Mouse (Mus musculus): ENCODE measurements around the gene Zscan10. TPM values are rescaled to one million over a fixed set of nuclear protein-coding genes. Genes with fewer than 3 reads are reported as not detected.

The Zscan10 gene
- polyA plus RNA-seq, 1 experiment from 2014 or later, result not detected

DNA sequence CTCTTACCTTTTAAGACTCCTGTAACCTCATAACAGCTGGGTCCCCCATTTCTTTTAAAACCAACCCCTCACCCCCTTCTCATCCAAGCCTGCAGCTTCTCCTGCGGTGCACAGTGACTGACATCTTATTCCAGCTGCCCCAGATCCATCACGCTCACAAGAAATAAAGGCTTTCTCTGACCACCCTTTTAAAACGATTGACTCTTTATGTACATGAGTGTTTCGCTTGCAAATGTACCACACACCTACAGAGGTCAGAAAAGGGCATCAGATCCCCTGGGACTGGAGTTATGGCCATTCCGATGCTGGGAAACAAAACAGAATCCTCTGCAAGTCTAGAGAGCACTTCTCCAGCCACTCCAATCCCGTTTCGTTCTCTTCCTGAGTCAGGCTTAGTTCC is 27.2 kb downstream of the Zscan10 start:
- Histone ChIP-seq H3K27me3 (no peaks in the 10 kb centered on the region), H3K4me3 (no peak overlapping the region), H3K9ac (0 out of 2 replicates have a peak overlapping the region, but pooled peaks have one; percentile 21), H3K4me1 (no peaks in the 10 kb centered on the region; the same call in 1 of the 2 replicates), H3K9me3 (replicated peaks) (no peaks in the 10 kb centered on the region), H3K36me3 (ENCODE audit: poor library complexity, severe bottlenecking) (no peaks in the 10 kb centered on the region), H3K27ac (no peak overlapping the region), H3K4me2 (no peak overlapping the region)
- no peak for ATAC-seq
- WGBS, result 35% methylated on average over 7 of the region's 7 CpGs

DNA sequence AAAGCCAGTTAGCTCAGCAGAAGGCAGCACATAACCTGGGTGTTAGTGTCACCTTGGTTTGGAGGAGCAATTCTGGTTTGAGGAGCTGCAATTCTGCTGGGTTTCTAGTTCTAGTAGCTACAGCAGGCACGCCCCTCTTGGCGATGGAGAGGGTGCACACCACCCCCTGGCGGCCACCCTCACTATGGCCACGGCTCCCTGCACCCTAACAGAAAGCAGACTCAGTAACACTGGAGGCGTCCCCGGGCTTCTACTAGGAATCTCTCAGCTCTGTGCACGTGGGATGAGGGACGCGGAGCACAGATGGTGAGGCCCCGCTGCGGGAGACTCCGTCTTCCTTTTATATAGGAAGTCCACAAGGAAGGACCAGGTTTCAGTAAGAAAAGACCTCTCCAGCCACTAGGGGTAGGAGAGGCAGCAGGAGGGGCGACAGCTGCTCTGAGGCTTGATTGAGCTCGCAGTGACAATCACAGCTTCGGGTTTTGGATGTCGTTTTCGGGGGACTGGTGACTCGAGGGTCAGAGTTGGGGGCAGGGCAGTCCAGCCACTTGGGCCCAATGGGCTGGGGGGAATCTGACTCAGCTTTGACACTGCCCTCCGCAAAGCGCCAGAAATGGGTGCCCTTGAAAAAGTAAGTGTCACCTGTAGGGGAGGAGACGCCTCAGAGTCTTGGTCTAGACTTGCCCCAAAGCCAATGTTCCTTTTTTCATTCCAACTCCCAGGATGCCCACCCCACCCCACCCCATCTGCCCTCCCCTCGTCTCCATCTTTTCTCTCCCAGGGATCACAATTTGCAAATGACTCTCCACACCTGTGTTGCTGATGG is 29.8 kb downstream of the Zscan10 start:
- 19% methylated on average over 22 of the region's 22 CpGs for WGBS
- peak overlapping the region; percentile 14; the same call in 1 of the 2 replicates for H3K9ac ChIP-seq
- H3K27me3 ChIP-seq, result no peaks in the 10 kb centered on the region
- peak overlapping the region; percentile 13 for H3K4me3 ChIP-seq
- H3K27ac ChIP-seq, result no peak overlapping the region
- ATAC-seq, result peak; percentile 91
- no peaks in the 10 kb centered on the region for H3K36me3 ChIP-seq (ENCODE audit: poor library complexity, severe bottlenecking)
- no peaks in the 10 kb centered on the region; the same call in 1 of the 2 replicates for H3K4me1 ChIP-seq
- no peaks in the 10 kb centered on the region for H3K9me3 ChIP-seq (replicated peaks)
- H3K4me2 ChIP-seq, result peak overlapping the region; percentile 50

DNA sequence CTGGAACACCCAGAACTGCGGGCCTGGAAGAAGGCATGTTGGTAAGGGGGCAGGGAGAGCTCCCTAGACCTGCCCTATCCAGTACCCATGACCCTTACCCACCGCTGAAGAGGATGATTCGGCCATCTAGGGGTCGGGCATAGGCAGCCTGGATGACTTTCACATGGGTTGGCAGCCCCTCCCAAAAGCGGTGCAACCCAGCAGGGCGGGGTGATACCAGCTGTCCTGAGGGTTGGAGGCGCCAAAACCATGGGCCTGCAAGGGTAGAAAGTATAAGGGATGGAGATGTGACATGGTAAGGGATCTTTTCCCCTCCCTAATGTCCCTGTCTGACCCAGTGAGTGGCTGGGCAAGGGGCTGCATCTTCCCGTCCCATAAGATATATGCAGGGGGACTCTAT is 30.6 kb downstream of the Zscan10 start:
- Histone ChIP-seq H3K4me3 (no peak overlapping the region), H3K36me3 (ENCODE audit: poor library complexity, severe bottlenecking) (no peaks in the 10 kb centered on the region), H3K27ac (no peak overlapping the region), H3K27me3 (no peaks in the 10 kb centered on the region), H3K9ac (no peak overlapping the region), H3K4me2 (no peak overlapping the region), H3K9me3 (replicated peaks) (no peaks in the 10 kb centered on the region), H3K4me1 (no peaks in the 10 kb centered on the region; the same call in 1 of the 2 replicates)
- ATAC-seq, result no peak
- WGBS, result 90% methylated on average over 8 of the region's 8 CpGs

DNA sequence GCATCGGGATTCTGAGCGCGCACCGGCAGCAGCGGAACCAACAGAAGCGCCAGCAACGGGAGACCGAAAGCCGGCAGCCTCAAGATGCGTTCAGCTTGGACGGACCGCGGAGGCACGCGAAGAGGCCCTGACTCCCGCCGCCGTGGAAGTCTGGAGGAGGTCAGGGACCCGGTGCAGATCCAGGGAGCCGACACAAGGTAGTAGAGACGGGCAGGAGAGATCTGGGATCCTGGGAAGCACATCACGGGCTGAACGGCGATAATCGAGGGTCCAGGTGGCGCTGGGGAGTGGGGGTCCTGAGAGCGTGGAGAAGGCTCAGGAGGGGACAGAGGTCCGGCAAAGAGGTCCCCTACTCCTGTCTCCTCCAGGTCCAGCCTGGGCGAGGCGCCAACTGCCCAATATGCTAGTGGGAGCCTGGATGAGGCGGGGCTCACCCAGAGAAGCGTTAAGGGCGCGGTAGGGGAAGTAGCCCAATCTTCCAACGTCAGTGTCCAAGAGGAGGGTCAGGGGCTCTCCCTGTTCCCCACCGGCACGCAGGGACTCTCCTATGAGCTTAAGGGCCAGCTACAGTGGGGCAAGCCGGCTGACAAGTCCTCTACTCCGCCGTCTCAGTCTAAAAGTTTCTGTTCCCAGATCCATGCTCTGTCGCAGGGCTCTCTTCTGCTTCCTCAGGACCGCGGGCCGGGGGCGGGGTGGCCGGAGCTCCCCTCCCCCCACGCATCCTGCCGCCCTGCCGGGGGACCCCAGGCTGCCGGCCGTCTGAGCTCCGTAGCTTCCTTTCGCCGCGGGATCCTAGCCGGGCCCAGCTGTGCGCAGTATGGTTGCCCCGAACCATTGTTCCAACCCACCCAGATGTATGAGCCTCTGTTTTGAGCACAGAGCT is 44.2 kb downstream of the Zscan10 start, which contains the start of gene Mmp25:
Gene Mmp25, minus strand, starts transcription at position 665 of the 883 bp plus-strand sequence.
- no peak for ATAC-seq
- Histone ChIP-seq H3K27ac (no peak within 1 kb of the TSS), H3K27me3 (peaks cover 42% of the 10 kb centered on the region), H3K9me3 (replicated peaks) (no peaks in the 10 kb centered on the region), H3K36me3 (ENCODE audit: poor library complexity, severe bottlenecking) (no peaks in the 10 kb centered on the region), H3K4me1 (peaks cover 10% of the 10 kb centered on the region), H3K4me2 (peak within 1 kb of the TSS; percentile 68), H3K9ac (peak within 1 kb of the TSS; percentile 58), H3K4me3 (peak within 1 kb of the TSS; percentile 39)
- under 1% methylated on average over 56 of the region's 58 CpGs for WGBS

DNA sequence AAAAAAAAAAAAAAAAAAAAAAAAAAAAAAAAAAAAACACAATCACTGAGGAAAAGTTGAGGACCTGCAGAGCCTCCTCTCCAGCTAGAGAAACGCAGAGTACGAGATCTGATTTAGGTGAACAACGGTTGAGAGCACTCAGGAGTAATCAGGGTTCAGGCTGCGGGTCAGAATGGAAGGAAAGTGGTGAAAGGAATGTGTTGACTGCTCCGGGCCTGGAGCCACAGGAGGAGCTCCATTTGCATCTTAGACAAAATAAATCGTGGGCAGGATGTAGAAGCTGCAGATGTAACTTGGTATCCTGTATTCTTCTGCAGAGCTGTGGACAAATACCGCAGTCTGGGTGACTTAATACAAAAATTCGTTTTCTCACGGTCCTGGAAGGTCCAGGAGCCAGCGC is 45.2 kb downstream of the Zscan10 start:
- H3K36me3 ChIP-seq (ENCODE audit: poor library complexity, severe bottlenecking), result no peaks in the 10 kb centered on the region
- no peak overlapping the region for H3K4me2 ChIP-seq
- no peak for ATAC-seq
- no peaks in the 10 kb centered on the region for H3K9me3 ChIP-seq (replicated peaks)
- H3K4me3 ChIP-seq, result no peak overlapping the region
- peaks cover 10% of the 10 kb centered on the region for H3K4me1 ChIP-seq
- WGBS, result 30% methylated on average over 10 of the region's 10 CpGs
- peaks cover 42% of the 10 kb centered on the region for H3K27me3 ChIP-seq
- no peak overlapping the region for H3K27ac ChIP-seq
- H3K9ac ChIP-seq, result no peak overlapping the region

DNA sequence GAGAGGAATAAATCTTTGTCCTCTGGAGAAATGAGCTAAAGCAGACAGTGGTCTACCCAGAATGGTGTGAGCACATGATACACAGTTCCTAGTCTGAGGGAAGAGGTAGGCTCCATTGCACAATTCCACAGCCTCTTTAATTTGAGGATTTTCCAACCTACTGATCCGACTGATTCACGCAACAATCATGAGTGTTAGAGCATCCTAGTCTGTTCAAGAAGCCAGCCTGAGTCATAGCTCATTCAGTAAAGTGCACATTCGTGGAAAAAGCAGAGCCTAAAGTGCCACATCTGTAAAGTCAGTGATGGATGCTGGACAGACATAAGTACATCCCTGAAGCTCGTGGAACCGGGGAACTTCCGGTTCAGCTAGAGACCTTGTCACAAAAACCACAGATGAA is 50.7 kb downstream of the Zscan10 start:
- Histone ChIP-seq H3K27ac (no peak overlapping the region), H3K4me2 (no peak overlapping the region), H3K27me3 (peaks cover 10% of the 10 kb centered on the region), H3K36me3 (ENCODE audit: poor library complexity, severe bottlenecking) (no peaks in the 10 kb centered on the region), H3K9me3 (replicated peaks) (no peaks in the 10 kb centered on the region), H3K9ac (no peak overlapping the region), H3K4me1 (no peaks in the 10 kb centered on the region), H3K4me3 (no peak overlapping the region)
- WGBS, result 84% methylated on average over 6 of the region's 6 CpGs
- no peak for ATAC-seq

DNA sequence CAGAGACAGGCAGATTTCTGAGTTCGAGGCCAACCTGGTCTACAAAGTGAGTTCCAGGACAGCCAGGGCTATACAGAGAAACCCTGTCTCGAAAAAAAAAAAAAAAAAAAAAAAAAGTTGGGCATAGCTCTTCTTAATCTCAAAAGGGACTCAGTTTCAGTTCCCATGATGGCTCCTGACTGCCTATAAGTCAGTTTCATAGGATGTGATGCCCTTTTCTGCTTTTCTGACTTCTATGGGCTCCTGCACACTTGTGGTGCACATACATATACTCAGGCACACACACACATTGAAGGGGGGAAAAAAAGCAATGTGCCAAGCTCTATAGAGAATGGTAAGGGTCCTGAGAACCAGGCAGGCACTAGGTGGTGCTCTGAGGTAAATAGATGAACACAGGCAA is 52.7 kb downstream of the Zscan10 start:
- no peak for ATAC-seq
- Histone ChIP-seq H3K9ac (no peak overlapping the region), H3K36me3 (ENCODE audit: poor library complexity, severe bottlenecking) (no peaks in the 10 kb centered on the region), H3K4me2 (no peak overlapping the region), H3K27me3 (0 out of 2 replicates have a peak, but pooled peaks cover 3% of the 10 kb centered on the region), H3K9me3 (replicated peaks) (no peaks in the 10 kb centered on the region), H3K4me3 (no peak overlapping the region), H3K27ac (no peak overlapping the region), H3K4me1 (no peaks in the 10 kb centered on the region)
- 73% methylated on average over 2 of the region's 2 CpGs for WGBS

DNA sequence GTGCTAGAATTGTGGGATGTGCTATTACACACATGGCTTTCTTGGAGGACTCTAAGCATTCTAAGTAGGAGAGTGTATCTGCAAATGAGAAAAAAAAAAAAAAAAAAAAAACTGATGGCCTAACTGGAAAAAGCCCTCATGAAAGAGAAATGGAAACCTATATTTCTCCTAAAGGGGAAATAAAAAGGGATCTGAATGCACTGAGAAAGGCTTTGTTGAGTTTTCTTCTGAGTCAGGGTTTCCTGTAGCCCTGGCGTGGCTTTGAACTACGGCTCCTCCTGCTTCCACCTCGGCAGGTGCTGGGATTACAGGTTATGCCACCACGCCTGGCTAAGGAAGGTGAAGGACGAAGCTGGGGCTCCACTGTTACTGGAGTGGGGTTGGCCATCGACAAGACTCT is 53.3 kb downstream of the Zscan10 start:
- H3K4me1 ChIP-seq, result no peaks in the 10 kb centered on the region
- H3K4me3 ChIP-seq, result no peak overlapping the region
- H3K27me3 ChIP-seq, result peaks cover 6% of the 10 kb centered on the region
- no peaks in the 10 kb centered on the region for H3K9me3 ChIP-seq (replicated peaks)
- no peak for ATAC-seq
- no peak overlapping the region for H3K9ac ChIP-seq
- no peaks in the 10 kb centered on the region for H3K36me3 ChIP-seq (ENCODE audit: poor library complexity, severe bottlenecking)
- WGBS, result 71% methylated on average over 6 of the region's 6 CpGs
- H3K27ac ChIP-seq, result no peak overlapping the region
- no peak overlapping the region for H3K4me2 ChIP-seq

DNA sequence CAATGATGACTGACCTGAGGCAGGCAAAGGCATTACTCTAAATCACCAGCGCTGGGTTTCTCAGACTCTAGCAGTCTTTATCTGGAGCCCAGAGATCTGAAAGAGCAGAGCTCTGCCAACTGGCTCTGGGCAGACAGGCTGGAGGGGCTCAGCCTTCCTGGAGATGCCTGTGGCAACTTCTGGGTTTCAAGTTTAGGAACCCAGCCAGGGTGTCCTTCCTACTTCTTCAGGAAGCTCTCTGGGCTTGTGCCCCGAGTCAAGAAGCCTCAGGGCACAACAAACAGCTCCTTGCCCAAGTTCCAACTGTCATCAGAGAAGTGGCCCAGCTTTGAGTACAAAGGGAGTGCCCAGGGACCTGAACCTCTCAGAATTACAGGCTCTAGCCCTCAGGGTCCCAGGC is 53.8 kb downstream of the Zscan10 start:
- no peak for ATAC-seq
- Histone ChIP-seq H3K4me3 (no peak overlapping the region), H3K27me3 (peaks cover 10% of the 10 kb centered on the region), H3K4me2 (no peak overlapping the region), H3K27ac (no peak overlapping the region), H3K4me1 (no peaks in the 10 kb centered on the region), H3K36me3 (ENCODE audit: poor library complexity, severe bottlenecking) (no peaks in the 10 kb centered on the region), H3K9me3 (replicated peaks) (no peaks in the 10 kb centered on the region), H3K9ac (no peak overlapping the region)
- 64% methylated on average over 2 of the region's 2 CpGs for WGBS

DNA sequence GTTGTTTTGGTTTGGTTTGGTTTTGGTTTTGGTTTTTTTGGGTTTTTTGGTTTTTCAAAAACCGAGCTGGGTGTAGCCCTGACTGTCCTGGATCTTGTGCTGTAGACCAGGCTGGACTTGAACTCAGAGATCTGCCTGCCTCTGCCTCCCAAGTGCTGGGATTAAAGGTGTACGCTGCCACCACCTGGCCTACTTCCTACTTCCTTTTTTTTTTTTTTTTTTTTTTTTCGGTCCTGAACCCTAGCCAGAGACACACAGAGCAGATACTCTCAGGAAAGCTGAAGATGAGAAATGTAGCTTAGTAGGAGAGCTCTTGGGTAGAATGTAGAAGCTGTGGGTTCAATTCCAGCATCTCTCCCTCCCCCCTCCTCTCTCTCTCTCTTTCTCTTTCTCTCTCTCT is 57.8 kb downstream of the Zscan10 start:
- no peaks in the 10 kb centered on the region for H3K9me3 ChIP-seq (replicated peaks)
- H3K4me3 ChIP-seq, result no peak overlapping the region
- H3K27me3 ChIP-seq, result peaks cover 48% of the 10 kb centered on the region
- WGBS, result 87% methylated on average over 3 of the region's 3 CpGs
- no peak for ATAC-seq
- H3K36me3 ChIP-seq (ENCODE audit: poor library complexity, severe bottlenecking), result no peaks in the 10 kb centered on the region
- H3K4me2 ChIP-seq, result no peak overlapping the region
- no peak overlapping the region for H3K27ac ChIP-seq
- H3K9ac ChIP-seq, result no peak overlapping the region
- H3K4me1 ChIP-seq, result peaks cover 3% of the 10 kb centered on the region; the same call in 1 of the 2 replicates

DNA sequence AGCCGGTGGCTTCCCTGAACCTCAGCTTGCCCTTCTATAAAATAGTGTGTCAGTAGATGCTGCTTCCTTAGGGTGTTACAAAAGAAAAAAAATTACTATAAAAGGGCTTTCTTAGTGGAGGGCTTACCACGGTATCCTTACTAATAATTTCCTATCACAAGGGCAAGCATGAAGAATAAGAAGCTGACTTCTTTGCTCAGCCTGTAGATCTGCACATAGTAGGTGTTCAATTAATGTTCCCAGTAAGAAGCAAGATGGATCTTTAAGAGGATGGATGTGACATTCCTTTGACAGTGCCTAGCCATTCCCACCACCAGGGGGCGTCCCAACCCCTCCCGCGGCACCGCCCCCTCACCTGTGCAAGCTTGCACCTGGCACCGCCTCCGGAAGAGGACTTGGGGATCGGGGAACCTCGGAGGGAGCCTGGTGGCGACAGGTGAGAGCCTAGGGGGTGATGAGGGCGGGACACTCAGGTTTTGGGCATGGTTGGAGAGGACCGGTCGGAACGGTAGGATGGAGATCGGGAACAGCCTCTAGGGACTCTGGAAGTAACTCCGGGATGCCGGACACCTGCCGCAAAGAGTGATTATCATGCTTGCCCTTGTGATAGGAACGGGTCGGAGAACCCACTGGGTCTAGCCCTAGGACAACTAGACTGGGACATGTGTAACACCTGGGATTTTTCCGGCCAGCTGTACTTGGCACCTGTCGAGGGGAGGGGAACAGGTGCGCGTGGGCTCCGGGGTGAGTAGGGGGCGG is 59.6 kb downstream of the Zscan10 start, which contains the start of gene Bicdl2:
Gene Bicdl2, plus strand, starts transcription at position 390 of the 759 bp plus-strand sequence.
- Histone ChIP-seq H3K36me3 (ENCODE audit: poor library complexity, severe bottlenecking) (no peaks in the 10 kb centered on the region), H3K27me3 (peaks cover 52% of the 10 kb centered on the region), H3K27ac (no peak within 1 kb of the TSS), H3K4me2 (peak within 1 kb of the TSS; percentile 7; the same call in 1 of the 2 replicates), H3K9me3 (replicated peaks) (no peaks in the 10 kb centered on the region), H3K4me1 (peaks cover 3% of the 10 kb centered on the region; the same call in 1 of the 2 replicates), H3K4me3 (0 out of 2 replicates have a peak within 1 kb of the TSS, but pooled peaks have one; percentile 2), H3K9ac (no peak within 1 kb of the TSS)
- 4% methylated on average over 27 of the region's 27 CpGs for WGBS
- no peak for ATAC-seq
